Mouse (Mus musculus): ENCODE data around the gene Snapin. TPM values are rescaled to one million over a fixed set of nuclear protein-coding genes. Genes with fewer than 3 reads are reported as not detected.
A peak's percentile ranks its signal among the peaks of the same experiment; 100 is the strongest.

The Snapin gene
- polyA plus RNA-seq, 1 experiment = 5.3 TPM

- Histone ChIP-seq H3K4me3 (replicated peaks) (peak overlapping the region; percentile 88), H3K9me3 (no peaks in the 10 kb centered on the region; the same call in 1 of the 2 replicates), H3K27me3 (replicated peaks) (no peaks in the 10 kb centered on the region), H3K4me1 (peaks cover 39% of the 10 kb centered on the region), H3K36me3 (replicated peaks; ENCODE audit: low read length) (no peaks in the 10 kb centered on the region)
- no peak for TF ChIP-seq FLI1 (IDR thresholded peaks at IDR 0.05; ENCODE audit: low read length)
- no peak for TF ChIP-seq GATA1 (IDR thresholded peaks at IDR 0.05; ENCODE audit: borderline replicate concordance, low read length)
These were observed 45.2 kb downstream of the Snapin start for GRCm38 (mm10) chr3:90445417-90446200.

DNA sequence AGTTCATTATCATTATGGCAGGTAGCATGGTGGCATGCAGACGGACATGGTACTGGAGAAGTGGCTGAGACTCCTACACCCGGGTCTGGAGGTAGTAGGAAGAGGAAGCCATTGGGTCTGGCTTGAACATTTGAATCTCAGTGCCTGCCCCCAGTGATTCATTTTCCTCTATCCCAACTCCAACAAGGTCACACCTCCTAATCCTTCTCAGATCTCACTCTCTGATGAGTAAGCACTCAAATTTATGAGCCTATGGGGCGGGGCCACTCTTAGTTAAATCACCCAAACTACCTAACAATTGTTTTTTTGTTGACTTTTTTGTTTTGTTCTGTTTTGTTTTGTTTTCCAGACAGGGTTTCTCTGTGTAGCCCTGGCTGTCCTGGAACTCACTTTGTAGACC is 46.9 kb downstream of the Snapin start:
- Histone ChIP-seq H3K36me3 (replicated peaks; ENCODE audit: low read length) (no peaks in the 10 kb centered on the region), H3K4me1 (peaks cover 36% of the 10 kb centered on the region), H3K27me3 (replicated peaks) (no peaks in the 10 kb centered on the region), H3K4me3 (replicated peaks) (no peak overlapping the region), H3K9me3 (no peaks in the 10 kb centered on the region; the same call in 1 of the 2 replicates)
- TF ChIP-seq GATA1 (IDR thresholded peaks at IDR 0.05; ENCODE audit: borderline replicate concordance, low read length) (no peak), FLI1 (IDR thresholded peaks at IDR 0.05; ENCODE audit: low read length) (no peak)

DNA sequence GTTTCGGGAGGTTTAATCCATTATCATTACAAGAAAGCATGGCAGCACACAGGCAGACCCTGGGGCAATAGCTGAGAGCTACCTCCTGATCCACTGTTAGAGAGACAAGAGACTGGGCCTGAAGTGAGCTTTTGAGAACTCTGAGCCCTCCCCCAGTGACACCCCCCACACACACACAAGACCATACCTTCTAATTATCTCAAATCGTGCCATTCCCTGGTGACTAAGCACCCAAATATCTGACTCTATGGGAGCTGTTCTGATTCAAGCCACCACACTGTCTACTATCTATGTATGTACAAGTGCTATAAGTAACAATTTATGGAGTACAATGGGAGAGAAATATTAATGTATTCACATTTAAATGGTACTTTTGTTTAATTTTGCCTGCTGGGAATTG is 50.1 kb downstream of the Snapin start:
- Histone ChIP-seq H3K27me3 (replicated peaks) (no peaks in the 10 kb centered on the region), H3K4me1 (peaks cover 17% of the 10 kb centered on the region), H3K4me3 (replicated peaks) (no peak overlapping the region), H3K9me3 (no peaks in the 10 kb centered on the region; the same call in 1 of the 2 replicates), H3K36me3 (replicated peaks; ENCODE audit: low read length) (no peaks in the 10 kb centered on the region)
- no peak for TF ChIP-seq FLI1 (IDR thresholded peaks at IDR 0.05; ENCODE audit: low read length)
- no peak for TF ChIP-seq GATA1 (IDR thresholded peaks at IDR 0.05; ENCODE audit: borderline replicate concordance, low read length)

Other genes with a start within 250 kb of the Snapin start
- gene Creb3l4, start 247.5 kb downstream of the Snapin start, polyA plus RNA-seq (2012; ENCODE audit: insufficient read depth, low replicate concordance) = 0.07 TPM in 1 of 2 replicates, not detected in the other
- gene Slc39a1, start 242.9 kb downstream of the Snapin start, polyA plus RNA-seq (2012; ENCODE audit: insufficient read depth, low replicate concordance) = 14.4 and 22.8 TPM in 2 replicates
- 53.7 and 79.0 TPM in 2 replicates for gene Crtc2, start 236.9 kb downstream of the Snapin start, polyA plus RNA-seq (2012; ENCODE audit: insufficient read depth, low replicate concordance)
- 41.0 and 105 TPM in 2 replicates for gene Dennd4b, start 225.8 kb downstream of the Snapin start, polyA plus RNA-seq (2012; ENCODE audit: insufficient read depth, low replicate concordance)
- gene Gatad2b, start 197.9 kb downstream of the Snapin start, polyA plus RNA-seq (2012; ENCODE audit: insufficient read depth, low replicate concordance) = 2.8 and 3.2 TPM in 2 replicates
- 2.3 and 3.1 TPM in 2 replicates for gene Slc27a3, start 101.1 kb downstream of the Snapin start, polyA plus RNA-seq (2012; ENCODE audit: insufficient read depth, low replicate concordance)
- gene Ints3, start 57.4 kb downstream of the Snapin start, polyA plus RNA-seq (2012; ENCODE audit: insufficient read depth, low replicate concordance) = 15.5 and 21.9 TPM in 2 replicates
- gene Npr1, start 25.2 kb downstream of the Snapin start, polyA plus RNA-seq (2012; ENCODE audit: insufficient read depth, low replicate concordance) = 2.6 TPM in 1 of 2 replicates, not detected in the other
- gene Ilf2, start 14.9 kb downstream of the Snapin start, polyA plus RNA-seq (2012; ENCODE audit: insufficient read depth, low replicate concordance) = 10.5 TPM in 1 of 2 replicates, not detected in the other
- gene Chtop, start 18.5 kb upstream of the Snapin start, polyA plus RNA-seq (2012; ENCODE audit: insufficient read depth, low replicate concordance) = 33.3 and 68.8 TPM in 2 replicates
- 9.9 and 105 TPM in 2 replicates for gene S100a1, start 23.4 kb upstream of the Snapin start, polyA plus RNA-seq (2012; ENCODE audit: insufficient read depth, low replicate concordance)
- gene S100a13, start 23.4 kb upstream of the Snapin start, polyA plus RNA-seq (2012; ENCODE audit: insufficient read depth, low replicate concordance) = 3.7 and 30.3 TPM in 2 replicates
- 0.10 TPM in 1 of 2 replicates, not detected in the other for gene S100a14, start 35.8 kb upstream of the Snapin start, polyA plus RNA-seq (2012; ENCODE audit: insufficient read depth, low replicate concordance)
- gene S100a16, start 46.2 kb upstream of the Snapin start, polyA plus RNA-seq (2012; ENCODE audit: insufficient read depth, low replicate concordance) = not detected in 2 replicates
- not detected in 2 replicates for gene S100a3, start 69.5 kb upstream of the Snapin start, polyA plus RNA-seq (2012; ENCODE audit: insufficient read depth, low replicate concordance)
- gene S100a2, start 99.2 kb upstream of the Snapin start, polyA plus RNA-seq (2012; ENCODE audit: insufficient read depth, low replicate concordance) = not detected in 2 replicates
- not detected in 2 replicates for gene Gm42674, start 110.9 kb upstream of the Snapin start, polyA plus RNA-seq (2012; ENCODE audit: insufficient read depth, low replicate concordance)
- gene S100a4, start 112.7 kb upstream of the Snapin start, polyA plus RNA-seq (2012; ENCODE audit: insufficient read depth, low replicate concordance) = not detected in 2 replicates
- gene S100a5, start 117.5 kb upstream of the Snapin start, polyA plus RNA-seq (2012; ENCODE audit: insufficient read depth, low replicate concordance) = not detected in 2 replicates
- 1.3 TPM in 1 of 2 replicates, not detected in the other for gene S100a6, start 121.8 kb upstream of the Snapin start, polyA plus RNA-seq (2012; ENCODE audit: insufficient read depth, low replicate concordance)
- gene S100a7a, start 163.0 kb upstream of the Snapin start, polyA plus RNA-seq (2012; ENCODE audit: insufficient read depth, low replicate concordance) = not detected in 2 replicates
- gene S100a8, start 177.9 kb upstream of the Snapin start, polyA plus RNA-seq (2012; ENCODE audit: insufficient read depth, low replicate concordance) = 2.9 TPM in 1 of 2 replicates, not detected in the other
- 33.8 TPM in 1 of 2 replicates, not detected in the other for gene S100a9, start 204.7 kb upstream of the Snapin start, polyA plus RNA-seq (2012; ENCODE audit: insufficient read depth, low replicate concordance)
- not detected in 2 replicates for gene Pglyrp4, start 235.9 kb upstream of the Snapin start, polyA plus RNA-seq (2012; ENCODE audit: insufficient read depth, low replicate concordance)

All from megakaryocyte, embryonic 14.5 days (primary cell).